Mouse (Mus musculus): ENCODE data around the gene Olfr1028.

- TF ChIP-seq CTCF (IDR thresholded peaks at IDR 0.05; ENCODE audit: low read depth) (no peak), EP300 (IDR thresholded peaks at IDR 0.05; ENCODE audit: low read depth) (no peak)
These were observed 37.0 kb upstream of the Olfr1028 start for GRCm38 (mm10) chr2:85913197-85913596.

Measured in liver, embryonic 14.5 days (tissue).